21 mouse cellular contexts compared by ENCODE assay signal in genomic region chr1:119640006-119640405, GRCm38 (mm10). TPM values are rescaled to one million over a fixed set of nuclear protein-coding genes. Genes with fewer than 3 reads are reported as not detected.
A peak's percentile ranks its signal among the peaks of the same experiment; 100 is the strongest.
DNase-seq lines count a peak whose midpoint lies in the region; ATAC-seq and TF ChIP-seq lines count a peak whose summit lies in the region.
"Had no signal": no experiment of that assay in that cellular context is flagged by ENCODE, and none has a peak within 500 bp of the region (broad histone marks: within the 10 kb centered on the region; RNA-seq: fewer than 3 reads in every experiment).

No protein-coding gene starts in this region.

- ATAC-seq in lung, postnatal 0 days: no peak
- ATAC-seq: activated CD4-positive, CD25-positive, alpha-beta regulatory T cell, adult 4 months; forebrain, postnatal 0 days had no signal

- no peaks in the 10 kb centered on the region for H3K36me3 ChIP-seq in lung, postnatal 0 days (ENCODE audit: insufficient read depth, low read length)
- H3K36me3 ChIP-seq: limb, embryonic 12.5 days had no signal

- H3K4me2 ChIP-seq in lung, postnatal 0 days (replicated peaks; ENCODE audit: low read depth, low read length): no peak overlapping the region
- H3K4me2 ChIP-seq: hindbrain, embryonic 13.5 days; limb, embryonic 12.5 days; neural tube, embryonic 12.5 days had no signal

- TF ChIP-seq EP300 in lung, postnatal 0 days (IDR thresholded peaks at IDR 0.05): no peak

- H3K27me3 ChIP-seq in lung, postnatal 0 days (replicated peaks; ENCODE audit: insufficient read depth, low read length): no peaks in the 10 kb centered on the region
- H3K27me3 ChIP-seq: hindbrain, embryonic 13.5 days; limb, embryonic 12.5 days; neural tube, embryonic 12.5 days had no signal

- no peak for TF ChIP-seq CTCF in lung, postnatal 0 days (IDR thresholded peaks at IDR 0.05)

- H3K27ac ChIP-seq in lung, postnatal 0 days (ENCODE audit: low read length): no peak overlapping the region
- H3K27ac ChIP-seq: hindbrain, embryonic 13.5 days; limb, embryonic 12.5 days; liver, embryonic 14.5 days; neural tube, embryonic 12.5 days; stomach, postnatal 0 days had no signal

- peak; percentile 61 for DNase-seq in lung, postnatal 0 days (ENCODE audit: low spot score)
- no peak for DNase-seq in lung, postnatal 36 days
- DNase-seq in NIH3T3 (ENCODE audit: low read depth): peak; percentile 54
- peak; percentile 83 to 87 for DNase-seq in kidney, adult 8-10 months
- DNase-seq in kidney, postnatal 36 days: peak; percentile 87 to 88
- DNase-seq in spleen, postnatal 10 days (ENCODE audit: low spot score in 2 of 2): no peak
- no peak for DNase-seq in frontal cortex, postnatal 10 days (ENCODE audit: low spot score in 2 of 2)
- DNase-seq: cerebellum, adult 2 months; forebrain, postnatal 0 days; gastrocnemius, postnatal 10 days; heart, postnatal 14 days; lung, postnatal 14 days; right cerebral cortex, postnatal 25 days; thymus, postnatal 36 days had no signal

- WGBS in lung, postnatal 0 days: 34% methylated on average over 2 of the region's 2 CpGs

- H3K9me3 ChIP-seq in lung, postnatal 0 days (ENCODE audit: low read length): no peaks in the 10 kb centered on the region
- H3K9me3 ChIP-seq: hindbrain, embryonic 13.5 days; limb, embryonic 12.5 days; neural tube, embryonic 12.5 days had no signal

- H3K4me1 ChIP-seq in lung, postnatal 0 days (ENCODE audit: insufficient read depth, low read depth, low read length): no peaks in the 10 kb centered on the region

- no peak overlapping the region for H3K4me3 ChIP-seq in lung, postnatal 0 days (ENCODE audit: low read depth, low read length)
- H3K4me3 ChIP-seq: erythroblast, embryonic 14.5 days; hindbrain, embryonic 13.5 days; limb, embryonic 12.5 days; neural tube, embryonic 12.5 days had no signal

- H3K9ac ChIP-seq in lung, postnatal 0 days (replicated peaks; ENCODE audit: low read depth): no peak overlapping the region
- H3K9ac ChIP-seq: forebrain, postnatal 0 days; hindbrain, embryonic 13.5 days; limb, embryonic 12.5 days; liver, embryonic 14.5 days; neural tube, embryonic 12.5 days had no signal

RNA-seq across cellular contexts. Expression of gene Epb41l5, which starts 8.8 kb away (rescaled TPM):
- 54.7 and 69.5 TPM in 2 replicates for polyA plus RNA-seq in lung, postnatal 0 days (2015; fragmentation: Nextera tagmentation; extraction: Ambion mirVana)

Comparison
In these comparisons a context has a peak if more than half of its experiments do, and no peak if none do; other contexts are left out.
1. DNase-seq: peak in lung, postnatal 0 days (single experiment), NIH3T3 (single experiment), kidney, adult 8-10 months (2 of 2) and kidney, postnatal 36 days (2 of 2); none in lung, postnatal 36 days (single experiment), spleen, postnatal 10 days (0 of 2) and frontal cortex, postnatal 10 days (0 of 2).